Mouse (Mus musculus): ENCODE results near the gene Slc2a6.

- TF ChIP-seq CTCF (IDR thresholded peaks at IDR 0.05; ENCODE audit: low read depth, low read length) (no peak), POLR2A (IDR thresholded peaks at IDR 0.05; ENCODE audit: extremely low read depth, insufficient read depth, low read length) (no peak)
These were observed 43.3 kb upstream of the Slc2a6 start for GRCm38 (mm10) chr2:27071137-27071536.

Measured in liver, adult 2 months (tissue).